Mouse (Mus musculus): ENCODE results near the gene Cebpb. TPM values are rescaled to one million over a fixed set of nuclear protein-coding genes. Genes with fewer than 3 reads are reported as not detected.

Cebpb gene
- polyA plus RNA-seq, 1 experiment from 2014 or later: 5.7 TPM

GRCm38 (mm10) chr2:167695491-167695890 is 6.8 kb downstream of the Cebpb start:
- ATAC-seq (replicated peaks; ENCODE audit: low FRiP score): no peak
- no peak overlapping the region for H3K4me2 ChIP-seq
- no peak overlapping the region for H3K9ac ChIP-seq
- no peak overlapping the region for H3K27ac ChIP-seq
- peaks cover 29% of the 10 kb centered on the region for H3K4me1 ChIP-seq
- 0 out of 2 replicates have a peak, but pooled peaks cover 5% of the 10 kb centered on the region for H3K9me3 ChIP-seq (replicated peaks)
- no peaks in the 10 kb centered on the region for H3K36me3 ChIP-seq
- no peak overlapping the region for H3K4me3 ChIP-seq (replicated peaks)
- no peaks in the 10 kb centered on the region for H3K27me3 ChIP-seq
- WGBS: 83% methylated on average over 14 of the region's 14 CpGs

- Histone ChIP-seq H3K27me3 (no peaks in the 10 kb centered on the region), H3K36me3 (no peaks in the 10 kb centered on the region), H3K4me1 (peaks cover 22% of the 10 kb centered on the region), H3K4me2 (no peak overlapping the region), H3K27ac (no peak overlapping the region), H3K4me3 (replicated peaks) (no peak overlapping the region), H3K9ac (no peak overlapping the region), H3K9me3 (replicated peaks) (0 out of 2 replicates have a peak, but pooled peaks cover 5% of the 10 kb centered on the region)
- WGBS: 58% methylated on average over 7 of the region's 7 CpGs
- ATAC-seq (replicated peaks; ENCODE audit: low FRiP score): no peak
Observed at GRCm38 (mm10) chr2:167696143-167696542, 7.4 kb downstream of the Cebpb start.

- no peak overlapping the region for H3K9ac ChIP-seq
- ATAC-seq (replicated peaks; ENCODE audit: low FRiP score): 0 out of 2 replicates have a peak, but pooled peaks have one; percentile 38
- no peaks in the 10 kb centered on the region for H3K27me3 ChIP-seq
- H3K4me3 ChIP-seq (replicated peaks): no peak overlapping the region
- no peaks in the 10 kb centered on the region for H3K36me3 ChIP-seq
- peak overlapping the region; percentile 52 for H3K27ac ChIP-seq
- 40% methylated on average over 5 of the region's 5 CpGs for WGBS
- no peak overlapping the region for H3K4me2 ChIP-seq
- H3K9me3 ChIP-seq (replicated peaks): 0 out of 2 replicates have a peak, but pooled peaks cover 5% of the 10 kb centered on the region
- H3K4me1 ChIP-seq: peaks cover 14% of the 10 kb centered on the region; the same call in 1 of the 2 replicates
Observed at GRCm38 (mm10) chr2:167697902-167698301, 9.2 kb downstream of the Cebpb start.

GRCm38 (mm10) chr2:167700018-167700417 is 11.3 kb downstream of the Cebpb start:
- WGBS: 74% methylated on average over 5 of the region's 5 CpGs
- Histone ChIP-seq H3K27ac (no peak overlapping the region), H3K27me3 (no peaks in the 10 kb centered on the region), H3K36me3 (no peaks in the 10 kb centered on the region), H3K4me2 (no peak overlapping the region), H3K4me3 (replicated peaks) (no peak overlapping the region), H3K9ac (no peak overlapping the region), H3K9me3 (replicated peaks) (0 out of 2 replicates have a peak, but pooled peaks cover 4% of the 10 kb centered on the region), H3K4me1 (peaks cover 14% of the 10 kb centered on the region; the same call in 1 of the 2 replicates)
- ATAC-seq (replicated peaks; ENCODE audit: low FRiP score): no peak

- ATAC-seq (replicated peaks; ENCODE audit: low FRiP score): no peak
- Histone ChIP-seq H3K4me1 (peaks cover 14% of the 10 kb centered on the region; the same call in 1 of the 2 replicates), H3K36me3 (no peaks in the 10 kb centered on the region), H3K27ac (no peak overlapping the region), H3K4me2 (no peak overlapping the region), H3K4me3 (replicated peaks) (no peak overlapping the region), H3K9me3 (replicated peaks) (no peaks in the 10 kb centered on the region), H3K27me3 (no peaks in the 10 kb centered on the region), H3K9ac (no peak overlapping the region)
- 79% methylated on average over 5 of the region's 5 CpGs for WGBS
Observed at GRCm38 (mm10) chr2:167701472-167701871, 12.8 kb downstream of the Cebpb start.

GRCm38 (mm10) chr2:167702126-167702525 is 13.4 kb downstream of the Cebpb start:
- Histone ChIP-seq H3K4me2 (no peak overlapping the region), H3K9ac (no peak overlapping the region), H3K27me3 (no peaks in the 10 kb centered on the region), H3K36me3 (no peaks in the 10 kb centered on the region), H3K27ac (no peak overlapping the region), H3K4me1 (peaks cover 18% of the 10 kb centered on the region; the same call in 1 of the 2 replicates), H3K4me3 (replicated peaks) (no peak overlapping the region), H3K9me3 (replicated peaks) (no peaks in the 10 kb centered on the region)
- 76% methylated on average over 6 of the region's 6 CpGs for WGBS
- ATAC-seq (replicated peaks; ENCODE audit: low FRiP score): no peak

GRCm38 (mm10) chr2:167704409-167704808 is 15.7 kb downstream of the Cebpb start:
- Histone ChIP-seq H3K9ac (no peak overlapping the region), H3K4me1 (peaks cover 19% of the 10 kb centered on the region; the same call in 1 of the 2 replicates), H3K9me3 (replicated peaks) (no peaks in the 10 kb centered on the region), H3K4me3 (replicated peaks) (no peak overlapping the region), H3K27ac (no peak overlapping the region), H3K36me3 (no peaks in the 10 kb centered on the region), H3K4me2 (no peak overlapping the region), H3K27me3 (no peaks in the 10 kb centered on the region)
- WGBS: 91% methylated on average over 4 of the region's 4 CpGs
- no peak for ATAC-seq (replicated peaks; ENCODE audit: low FRiP score)

- no peaks in the 10 kb centered on the region for H3K36me3 ChIP-seq
- H3K9me3 ChIP-seq (replicated peaks): no peaks in the 10 kb centered on the region
- no peak for ATAC-seq (replicated peaks; ENCODE audit: low FRiP score)
- H3K27ac ChIP-seq: no peak overlapping the region
- H3K4me1 ChIP-seq: peaks cover 28% of the 10 kb centered on the region
- H3K9ac ChIP-seq: no peak overlapping the region
- H3K4me2 ChIP-seq: no peak overlapping the region
- no peak overlapping the region for H3K4me3 ChIP-seq (replicated peaks)
- 59% methylated on average over 11 of the region's 11 CpGs for WGBS
- no peaks in the 10 kb centered on the region for H3K27me3 ChIP-seq
Observed at GRCm38 (mm10) chr2:167706183-167706939, 17.6 kb downstream of the Cebpb start.

GRCm38 (mm10) chr2:167708373-167708772 is 19.7 kb downstream of the Cebpb start:
- 48% methylated on average over 15 of the region's 15 CpGs for WGBS

GRCm38 (mm10) chr2:167709969-167710368 is 21.3 kb downstream of the Cebpb start:
- H3K27me3 ChIP-seq: no peaks in the 10 kb centered on the region
- no peak overlapping the region for H3K4me3 ChIP-seq (replicated peaks)
- H3K4me1 ChIP-seq: peaks cover 36% of the 10 kb centered on the region
- no peaks in the 10 kb centered on the region for H3K36me3 ChIP-seq
- WGBS: 52% methylated on average over 6 of the region's 6 CpGs
- no peak overlapping the region for H3K4me2 ChIP-seq
- H3K9ac ChIP-seq: no peak overlapping the region
- no peak for ATAC-seq (replicated peaks; ENCODE audit: low FRiP score)
- no peaks in the 10 kb centered on the region for H3K9me3 ChIP-seq (replicated peaks)
- no peak overlapping the region for H3K27ac ChIP-seq

More at GRCm38 (mm10) chr2:167708373-167708772, 19.7 kb downstream of the Cebpb start:
- H3K4me3 ChIP-seq (replicated peaks): no peak overlapping the region
- ATAC-seq (replicated peaks; ENCODE audit: low FRiP score): no peak
- no peak overlapping the region for H3K9ac ChIP-seq
- H3K9me3 ChIP-seq (replicated peaks): no peaks in the 10 kb centered on the region
- no peaks in the 10 kb centered on the region for H3K36me3 ChIP-seq
- H3K4me1 ChIP-seq: peaks cover 35% of the 10 kb centered on the region
- no peak overlapping the region; the same call in 1 of the 2 replicates for H3K27ac ChIP-seq
- H3K27me3 ChIP-seq: no peaks in the 10 kb centered on the region
- H3K4me2 ChIP-seq: no peak overlapping the region

- 69% methylated on average over 6 of the region's 6 CpGs for WGBS
Observed at GRCm38 (mm10) chr2:167710574-167710973, 21.9 kb downstream of the Cebpb start.

More at GRCm38 (mm10) chr2:167710574-167710973, 21.9 kb downstream of the Cebpb start:
- H3K9ac ChIP-seq: no peak overlapping the region
- peaks cover 39% of the 10 kb centered on the region for H3K4me1 ChIP-seq
- H3K4me3 ChIP-seq (replicated peaks): no peak overlapping the region
- H3K27ac ChIP-seq: no peak overlapping the region
- H3K4me2 ChIP-seq: no peak overlapping the region
- no peak for ATAC-seq (replicated peaks; ENCODE audit: low FRiP score)
- no peaks in the 10 kb centered on the region for H3K36me3 ChIP-seq
- no peaks in the 10 kb centered on the region for H3K9me3 ChIP-seq (replicated peaks)
- no peaks in the 10 kb centered on the region for H3K27me3 ChIP-seq
